Mouse (Mus musculus): ENCODE measurements around the gene Rnf150.

- TF ChIP-seq CTCF (IDR thresholded peaks at IDR 0.05; ENCODE audit: low read depth, low read length) (no peak), POLR2A (IDR thresholded peaks at IDR 0.05; ENCODE audit: extremely low read depth, insufficient read depth, low read length) (no peak)
These were observed 198.1 kb downstream of the Rnf150 start for GRCm38 (mm10) chr8:83061257-83061656.

Data from liver, adult 2 months (tissue).